Mouse (Mus musculus): ENCODE measurements at regions not wholly inside any gene's neighbourhood (a gene's known extent, or its start where the extent isn't known, plus 50 kb on each side); places are given as distances from the start of the nearest gene placed in this dataset.

DNA sequence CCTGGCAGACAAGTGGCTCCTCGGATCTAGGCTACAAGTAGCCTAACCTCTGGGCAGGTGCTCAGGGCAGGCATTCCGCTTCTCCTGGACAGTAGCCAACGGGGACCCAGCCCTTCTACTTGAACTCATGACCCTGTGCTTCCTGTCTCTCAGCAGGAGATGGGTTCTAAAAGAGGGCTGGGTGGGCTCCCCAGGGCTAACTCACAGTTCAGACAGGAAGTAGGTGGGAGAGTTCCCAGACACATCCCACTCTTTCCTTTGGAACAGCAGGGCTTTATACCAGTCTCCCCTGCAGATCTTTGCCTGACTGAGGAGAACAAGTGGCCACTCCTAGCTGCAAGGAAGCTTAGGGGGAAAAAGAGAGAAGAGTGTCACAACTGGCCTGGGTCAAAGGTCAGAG, 62.0 kb upstream of the Smndc1 start:
- no peak overlapping the region for H3K4me3 ChIP-seq (ENCODE audit: control insufficient read depth in 1 of 2, insufficient read depth in 1 of 2, low read depth in 2 of 2, low read length in 2 of 2)
- H3K27ac ChIP-seq (ENCODE audit: control insufficient read depth, low read depth, low read length), result no peak overlapping the region
- H3K9ac ChIP-seq (ENCODE audit: control insufficient read depth, low read depth, low read length, poor library complexity, severe bottlenecking), result no peak overlapping the region
- peaks cover under 1 to 2% of the 10 kb centered on the region in 2 experiments; a peak in 2 of 4 replicates for H3K27me3 ChIP-seq (ENCODE audit: control insufficient read depth in 1 of 2, insufficient read depth in 2 of 2, low read length in 2 of 2)
- no peaks in the 10 kb centered on the region for H3K79me2 ChIP-seq (ENCODE audit: control insufficient read depth, insufficient read depth, low read length, poor library complexity)
- H3K36me3 ChIP-seq (ENCODE audit: control insufficient read depth in 1 of 2, insufficient read depth in 2 of 2, low read length in 2 of 2), result no peaks in the 10 kb centered on the region
- DNase-seq (ENCODE audit: low read depth, low spot score), result no peak
- no peaks in the 10 kb centered on the region for H3K9me3 ChIP-seq (replicated peaks; ENCODE audit: insufficient read depth, low read length)
- TF ChIP-seq TBP (IDR thresholded peaks at IDR 0.05; ENCODE audit: low read depth, low read length) (no peak), TCF12 (IDR thresholded peaks at IDR 0.05; ENCODE audit: low read depth, low read length) (no peak), ETS1 (IDR thresholded peaks at IDR 0.05; ENCODE audit: low read depth, low read length) (no peak)
- no peaks in the 10 kb centered on the region for H3K4me1 ChIP-seq (ENCODE audit: control insufficient read depth in 1 of 2, insufficient read depth in 2 of 2, low read length in 2 of 2)

DNA sequence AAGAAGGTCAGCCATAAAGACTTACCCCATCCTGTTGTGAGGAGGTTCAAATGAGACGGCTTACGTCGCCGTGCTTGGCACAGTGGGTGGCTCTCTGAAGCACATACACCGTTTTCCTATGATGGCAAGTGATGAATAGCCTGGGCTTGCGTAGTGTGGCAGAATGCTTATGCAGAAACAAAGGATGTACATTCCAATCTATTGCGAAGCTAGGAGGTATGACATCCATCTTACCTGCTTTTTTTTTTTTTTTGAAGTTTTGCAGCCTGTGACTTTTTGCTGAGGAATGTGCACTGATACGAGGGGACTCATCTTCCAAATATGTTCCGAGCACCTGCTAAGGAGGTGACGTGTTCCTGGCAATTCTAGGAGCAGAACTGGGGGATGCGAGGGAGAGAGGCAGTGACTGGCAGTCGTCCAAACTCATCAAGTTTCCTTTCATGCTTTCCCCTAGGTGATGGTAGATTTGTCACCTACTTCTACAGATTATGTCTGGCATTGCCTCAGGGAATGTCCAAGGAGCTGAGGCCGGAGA, 61.1 kb upstream of the Smndc1 start:
- Histone ChIP-seq H3K27me3 (ENCODE audit: control insufficient read depth in 1 of 2, insufficient read depth in 2 of 2, low read length in 2 of 2) (peaks cover 4 to 6% of the 10 kb centered on the region in 2 experiments; a peak in 3 of 4 replicates), H3K79me2 (ENCODE audit: control insufficient read depth, insufficient read depth, low read length, poor library complexity) (no peaks in the 10 kb centered on the region), H3K4me3 (ENCODE audit: control insufficient read depth in 1 of 2, insufficient read depth in 1 of 2, low read depth in 2 of 2, low read length in 2 of 2) (no peak overlapping the region), H3K36me3 (ENCODE audit: control insufficient read depth in 1 of 2, insufficient read depth in 2 of 2, low read length in 2 of 2) (no peaks in the 10 kb centered on the region), H3K4me1 (ENCODE audit: control insufficient read depth in 1 of 2, insufficient read depth in 2 of 2, low read length in 2 of 2) (no peaks in the 10 kb centered on the region), H3K9me3 (replicated peaks; ENCODE audit: insufficient read depth, low read length) (no peaks in the 10 kb centered on the region), H3K27ac (ENCODE audit: control insufficient read depth, low read depth, low read length) (no peak overlapping the region), H3K9ac (ENCODE audit: control insufficient read depth, low read depth, low read length, poor library complexity, severe bottlenecking) (no peak overlapping the region)
- TF ChIP-seq KAT2A (conservative IDR thresholded peaks at IDR 0.05; ENCODE audit: low read depth, low read length) (no peak), JUND (IDR thresholded peaks at IDR 0.05; ENCODE audit: low read depth, low read length) (no peak), MAFK (IDR thresholded peaks at IDR 0.05; ENCODE audit: borderline replicate concordance, low read depth, low read length) (no peak), NELFE (IDR thresholded peaks at IDR 0.05; ENCODE audit: low read depth, low read length) (no peak), MYC (IDR thresholded peaks at IDR 0.05; ENCODE audit: low read depth, low read length) (no peak), ZMIZ1 (IDR thresholded peaks at IDR 0.05; ENCODE audit: low read depth, low read length) (no peak)
- DNase-seq (ENCODE audit: low read depth, low spot score), result no peak

DNA sequence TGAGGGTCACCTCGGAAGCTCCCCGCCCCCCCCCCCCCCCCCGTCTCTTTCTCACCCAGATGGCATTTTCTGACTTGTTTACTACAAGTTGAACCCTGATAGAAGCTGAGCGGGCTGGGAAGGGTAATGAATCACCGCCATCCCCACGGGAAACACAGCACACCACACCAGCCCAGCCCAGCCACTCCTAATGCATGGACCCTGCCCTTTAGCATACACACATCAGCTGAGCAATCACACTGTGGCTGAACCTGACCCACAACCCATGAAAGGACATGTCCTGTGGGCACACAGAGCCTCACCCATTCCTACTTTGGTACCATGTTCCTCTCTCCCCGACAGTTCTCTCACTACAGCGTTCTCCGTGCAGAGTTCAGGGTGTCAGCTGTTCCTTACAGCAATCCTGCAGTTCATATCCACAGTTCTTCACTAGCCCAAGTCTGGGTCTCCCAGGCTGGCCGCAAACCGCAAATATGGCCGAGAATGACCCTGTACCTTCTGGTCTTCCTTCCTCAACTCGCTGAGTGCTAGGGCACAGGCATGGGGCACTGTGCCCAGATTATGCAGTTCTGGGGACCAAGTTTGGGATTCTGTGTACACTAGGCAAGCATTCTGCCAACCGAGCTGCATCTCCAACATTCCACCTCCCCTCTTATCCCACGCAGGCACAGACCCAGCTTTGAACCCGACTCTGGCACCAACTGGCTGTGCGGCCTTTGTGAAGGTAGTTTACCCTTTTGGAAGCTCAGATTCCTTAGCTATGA, 60.4 kb upstream of the Smndc1 start:
- no peaks in the 10 kb centered on the region for H3K9me3 ChIP-seq (replicated peaks; ENCODE audit: insufficient read depth, low read length)
- TF ChIP-seq USF1 (IDR thresholded peaks at IDR 0.05; ENCODE audit: low read depth, low read length) (no peak), MXI1 (IDR thresholded peaks at IDR 0.05; ENCODE audit: low read depth, low read length) (no peak), SMC3 (IDR thresholded peaks at IDR 0.05; ENCODE audit: low read depth, low read length) (no peak), BHLHE40 (IDR thresholded peaks at IDR 0.05; ENCODE audit: borderline replicate concordance, low read depth, low read length) (no peak), HCFC1 (IDR thresholded peaks at IDR 0.05; ENCODE audit: low read depth, low read length) (no peak), ZMIZ1 (IDR thresholded peaks at IDR 0.05; ENCODE audit: low read depth, low read length) (no peak), CHD2 (IDR thresholded peaks at IDR 0.05; ENCODE audit: low read length) (no peak), GABPA (IDR thresholded peaks at IDR 0.05; ENCODE audit: low read depth, low read length) (no peak), POLR2AphosphoS2 (IDR thresholded peaks at IDR 0.05; ENCODE audit: low read length) (no peak), NRF1 (IDR thresholded peaks at IDR 0.05; ENCODE audit: insufficient read depth, low read depth, low read length, poor library complexity, severe bottlenecking) (no peak), MYB (IDR thresholded peaks at IDR 0.05; ENCODE audit: low read depth, low read length) (no peak)
- H3K4me1 ChIP-seq (ENCODE audit: control insufficient read depth in 1 of 2, insufficient read depth in 2 of 2, low read length in 2 of 2), result no peaks in the 10 kb centered on the region
- no peaks in the 10 kb centered on the region for H3K79me2 ChIP-seq (ENCODE audit: control insufficient read depth, insufficient read depth, low read length, poor library complexity)
- H3K27me3 ChIP-seq (ENCODE audit: control insufficient read depth in 1 of 2, insufficient read depth in 2 of 2, low read length in 2 of 2), result peaks cover 6 to 8% of the 10 kb centered on the region in 2 experiments
- H3K27ac ChIP-seq (ENCODE audit: control insufficient read depth, low read depth, low read length), result no peak overlapping the region
- no peak for DNase-seq (ENCODE audit: low read depth, low spot score)
- H3K36me3 ChIP-seq (ENCODE audit: control insufficient read depth in 1 of 2, insufficient read depth in 2 of 2, low read length in 2 of 2), result no peaks in the 10 kb centered on the region
- H3K4me3 ChIP-seq (ENCODE audit: control insufficient read depth in 1 of 2, insufficient read depth in 1 of 2, low read depth in 2 of 2, low read length in 2 of 2), result no peak overlapping the region
- no peak overlapping the region for H3K9ac ChIP-seq (ENCODE audit: control insufficient read depth, low read depth, low read length, poor library complexity, severe bottlenecking)
